Mouse (Mus musculus): ENCODE results near the gene 1700034I23Rik. TPM values are rescaled to one million over a fixed set of nuclear protein-coding genes. Genes with fewer than 3 reads are reported as not detected.
"Not testable (repeated sequence)": the region's sequence is repeated elsewhere in the genome, so short reads cannot be mapped to it uniquely, and the experiment has no call there.

1700034I23Rik gene
- under 1 TPM in 1 of 2 experiments, not detected in 1; 0.15 TPM for total RNA-seq (2021)
- long read RNA-seq, experiment 1, result 0 reads
- long read RNA-seq, experiment 2, result 0 reads

GRCm38 (mm10) chr3:40902443-40902842 lies at the start of gene 1700034I23Rik:
Gene 1700034I23Rik, minus strand, starts transcription at chr3:40902543.
- intact Hi-C loops (cut with DNase I); DNase-seq (ENCODE audit: low spot score in 2 of 2): not testable (repeated sequence)

GRCm38 (mm10) chr3:40951365-40951764 lies 49.0 kb upstream of the 1700034I23Rik start:
- intact Hi-C loops (cut with DNase I), result loop anchor here (5.0 kb wide), 1 partner anchor 131 kb away; the partner anchor contains the start of gene Pgrmc2
- no peak for DNase-seq (ENCODE audit: low spot score in 2 of 2)

GRCm38 (mm10) chr3:40950601-40951201 lies 48.4 kb upstream of the 1700034I23Rik start:
- intact Hi-C loops (cut with DNase I), result loop anchor here (5.0 kb wide), 1 partner anchor 132 kb away; the partner anchor contains the start of gene Pgrmc2
- DNase-seq (ENCODE audit: low spot score in 2 of 2), result peak; percentile 14

- intact Hi-C loops (cut with DNase I), result loop anchor here (5.0 kb wide), 1 partner anchor 132 kb away; the partner anchor contains the start of gene Pgrmc2
- DNase-seq (ENCODE audit: low spot score in 2 of 2), result peak in 1 of 2 experiments; percentile 45
These were observed 47.7 kb upstream of the 1700034I23Rik start for GRCm38 (mm10) chr3:40949903-40950600.

- peak; percentile 96 to 98 for DNase-seq (ENCODE audit: low spot score in 2 of 2)
- intact Hi-C loops (cut with DNase I), result no loop called here
These were observed 47.0 kb upstream of the 1700034I23Rik start, which contains the start of gene Larp1b for GRCm38 (mm10) chr3:40949170-40949902. Gene Larp1b, plus strand, starts transcription at chr3:40949828.

GRCm38 (mm10) chr3:40939019-40939418 lies 36.7 kb upstream of the 1700034I23Rik start:
- no peak for DNase-seq (ENCODE audit: low spot score in 2 of 2)
- intact Hi-C loops (cut with DNase I), result no loop called here

GRCm38 (mm10) chr3:40938592-40938991 lies 36.2 kb upstream of the 1700034I23Rik start:
- intact Hi-C loops (cut with DNase I), result no loop called here
- DNase-seq (ENCODE audit: low spot score in 2 of 2), result no peak

- intact Hi-C loops (cut with DNase I), result no loop called here
- DNase-seq (ENCODE audit: low spot score in 2 of 2), result no peak
These were observed 35.8 kb upstream of the 1700034I23Rik start for GRCm38 (mm10) chr3:40938189-40938588.

- intact Hi-C loops (cut with DNase I), result loop anchor here (10.0 kb wide), 1 partner anchor 50 kb away; the partner anchor contains the start of genes Abhd18 and Mfsd8
- peak in 1 of 2 experiments; percentile 3 for DNase-seq (ENCODE audit: low spot score in 2 of 2)
These were observed 8.0 kb downstream of the 1700034I23Rik start for GRCm38 (mm10) chr3:40894336-40894735.

- intact Hi-C loops (cut with DNase I), result loop anchor here (10.0 kb wide), 1 partner anchor 49 kb away; the partner anchor contains the start of genes Abhd18 and Mfsd8
- peak; percentile 98 to 99 for DNase-seq (ENCODE audit: low spot score in 2 of 2)
These were observed 8.5 kb downstream of the 1700034I23Rik start for GRCm38 (mm10) chr3:40893816-40894258.

- DNase-seq (ENCODE audit: low spot score in 2 of 2); intact Hi-C loops (cut with DNase I): not testable (repeated sequence)
These were observed 49.1 kb downstream of the 1700034I23Rik start for GRCm38 (mm10) chr3:40853123-40853738.

Other genes with a start within 250 kb of the 1700034I23Rik start
- gene Slc25a31, start 193.7 kb downstream of the 1700034I23Rik start, total RNA-seq (2021), result not detected
- gene Hspa4l, start 158.0 kb downstream of the 1700034I23Rik start, total RNA-seq (2021), result 100 to 1,000 TPM; 123 to 124 TPM
- 1 to 10 TPM; 3.1 to 4.5 TPM for gene Plk4, start 102.5 kb downstream of the 1700034I23Rik start, total RNA-seq (2021)
- gene Mfsd8, start 55.7 kb downstream of the 1700034I23Rik start, total RNA-seq (2021), result 10 to 100 TPM; 18.3 to 19.5 TPM
- gene Abhd18, start 55.6 kb downstream of the 1700034I23Rik start, total RNA-seq (2021), result 10 to 100 TPM; 11.3 to 14.8 TPM
- gene Larp1b, start 47.3 kb upstream of the 1700034I23Rik start, total RNA-seq (2021), result 10 to 100 TPM; 21.6 to 21.9 TPM
- 10 to 100 TPM; 45.9 to 46.6 TPM for gene Pgrmc2, start 180.5 kb upstream of the 1700034I23Rik start, total RNA-seq (2021)

All from left cerebral cortex, postnatal 14 days (tissue).